In genomic region chr3:157910262-157910661, GRCm38 (mm10) we compare ENCODE assay signal across 18 mouse cellular contexts. TPM values are rescaled to one million over a fixed set of nuclear protein-coding genes. Genes with fewer than 3 reads are reported as not detected.
"Had no signal": no experiment of that assay in that cellular context is flagged by ENCODE, and none has a peak within 500 bp of the region (broad histone marks: within the 10 kb centered on the region; RNA-seq: fewer than 3 reads in every experiment).

No protein-coding gene starts in this region.

- ATAC-seq: liver, postnatal 0 days; lung, postnatal 0 days; midbrain, embryonic 13.5 days; midbrain, embryonic 15.5 days had no signal

- H3K36me3 ChIP-seq: lung, embryonic 15.5 days; midbrain, embryonic 13.5 days; midbrain, embryonic 15.5 days; neural tube, embryonic 12.5 days had no signal

- H3K27me3 ChIP-seq: lung, embryonic 15.5 days; megakaryocyte, embryonic 14.5 days; midbrain, embryonic 13.5 days; midbrain, embryonic 15.5 days; neural tube, embryonic 12.5 days had no signal

- H3K27ac ChIP-seq: lung, embryonic 15.5 days; macrophage; midbrain, embryonic 13.5 days; midbrain, embryonic 15.5 days; neural tube, embryonic 12.5 days had no signal

- H3K4me3 ChIP-seq: lung, embryonic 15.5 days; megakaryocyte, embryonic 14.5 days; midbrain, embryonic 13.5 days; midbrain, embryonic 15.5 days; neural tube, embryonic 12.5 days had no signal

- H3K9me3 ChIP-seq: lung, embryonic 15.5 days; megakaryocyte, embryonic 14.5 days; midbrain, embryonic 13.5 days; midbrain, embryonic 15.5 days; neural tube, embryonic 12.5 days had no signal

- H3K9ac ChIP-seq: liver, postnatal 0 days; lung, embryonic 15.5 days; midbrain, embryonic 13.5 days; midbrain, embryonic 15.5 days; neural tube, embryonic 12.5 days had no signal

- H3K4me1 ChIP-seq: lung, embryonic 15.5 days; megakaryocyte, embryonic 14.5 days; midbrain, embryonic 13.5 days; midbrain, embryonic 15.5 days; neural tube, embryonic 12.5 days had no signal

- DNase-seq: liver, postnatal 0 days; lung, adult 2 months; lung, postnatal 14 days; lung, postnatal 36 days; right cerebral cortex, postnatal 25 days; right cerebral cortex, postnatal 4 days; spleen, adult 18-20 months; thymus, adult 18-20 months; thymus, postnatal 14 days; thymus, postnatal 36 days had no signal

- H3K4me2 ChIP-seq: lung, embryonic 15.5 days; midbrain, embryonic 11.5 days; midbrain, embryonic 13.5 days; midbrain, embryonic 15.5 days; neural tube, embryonic 12.5 days had no signal

RNA-seq across cellular contexts. Expression of gene Cth, which starts 14.6 kb away (rescaled TPM):
- polyA plus RNA-seq: macrophage had no signal
